Mouse (Mus musculus): ENCODE data around the gene Irf2bp2. TPM values are rescaled to one million over a fixed set of nuclear protein-coding genes. Genes with fewer than 3 reads are reported as not detected.

The Irf2bp2 gene
- total and polyA plus RNA-seq, 2 experiments from 2014 or later: 10.2 to 91.5 TPM

DNA sequence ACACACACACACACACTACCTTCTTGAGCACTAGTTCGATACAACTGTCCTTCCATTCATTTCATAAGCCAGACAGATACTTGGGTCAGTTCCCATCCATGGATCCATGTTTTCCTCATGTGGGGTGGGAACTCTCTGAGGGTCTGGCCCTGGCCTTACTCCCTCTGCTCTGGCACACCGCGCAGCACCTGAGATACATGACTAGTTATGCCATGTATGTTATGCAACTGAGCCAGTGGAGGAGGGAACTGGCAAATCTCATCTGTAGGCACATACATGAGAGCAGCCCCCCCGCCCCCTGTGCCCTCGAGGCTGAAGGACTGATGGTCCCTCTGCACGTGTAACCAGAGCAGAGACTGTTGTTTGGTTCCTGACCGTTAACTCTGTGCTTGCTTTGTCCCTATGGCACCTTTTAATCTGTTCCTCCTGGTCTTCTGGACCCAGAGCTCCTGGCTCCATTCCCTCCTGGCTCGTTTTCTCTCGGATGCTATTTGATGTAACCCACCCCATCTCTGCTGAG is 23.2 kb downstream of the Irf2bp2 start:
- H3K36me3 ChIP-seq (ENCODE audit: insufficient read depth, low read length): no peaks in the 10 kb centered on the region
- no peak overlapping the region for H3K27ac ChIP-seq
- 53% methylated on average over 9 of the region's 9 CpGs for WGBS
- no peak for ATAC-seq
- no peak for DNase-seq (ENCODE audit: low spot score)
- H3K4me3 ChIP-seq (ENCODE audit: low read length): no peak overlapping the region
- no peaks in the 10 kb centered on the region for H3K9me3 ChIP-seq (ENCODE audit: low read length)
- H3K9ac ChIP-seq (replicated peaks; ENCODE audit: low read length): no peak overlapping the region
- no peak overlapping the region for H3K4me2 ChIP-seq (ENCODE audit: low read depth, low read length)
- peaks cover 10% of the 10 kb centered on the region; the same call in 1 of the 2 replicates for H3K4me1 ChIP-seq (ENCODE audit: insufficient read depth, low read length)
- TF ChIP-seq CTCF (IDR thresholded peaks at IDR 0.05; ENCODE audit: low read depth): no peak
- H3K27me3 ChIP-seq (ENCODE audit: insufficient read depth, low read length): no peaks in the 10 kb centered on the region

DNA sequence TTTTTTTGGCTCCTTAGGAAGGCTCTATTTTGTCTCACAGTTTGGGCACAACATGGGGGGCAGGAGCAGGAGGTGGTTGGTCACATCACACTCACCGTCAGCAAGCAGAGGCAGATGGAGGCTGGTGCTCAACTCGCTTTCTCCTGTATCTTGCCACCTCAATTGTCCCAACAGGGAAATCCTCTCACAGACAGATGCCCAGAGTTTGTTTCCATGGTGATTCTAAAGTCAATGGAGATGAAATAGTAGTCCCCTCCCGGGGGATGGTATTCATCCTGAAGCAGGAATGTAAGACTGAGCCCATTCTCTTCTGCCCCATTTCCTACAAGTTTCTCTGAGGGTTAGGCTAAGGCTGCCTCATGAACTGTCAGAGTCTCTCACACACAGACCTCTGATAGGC is 23.7 kb downstream of the Irf2bp2 start:
- ATAC-seq (no peak), DNase-seq (ENCODE audit: low spot score) (peak; percentile 48)
- no peaks in the 10 kb centered on the region for H3K27me3 ChIP-seq (ENCODE audit: insufficient read depth, low read length)
- no peak overlapping the region for H3K9ac ChIP-seq (replicated peaks; ENCODE audit: low read length)
- no peak overlapping the region for H3K27ac ChIP-seq
- no peak overlapping the region for H3K4me2 ChIP-seq (ENCODE audit: low read depth, low read length)
- no peaks in the 10 kb centered on the region for H3K9me3 ChIP-seq (ENCODE audit: low read length)
- H3K36me3 ChIP-seq (ENCODE audit: insufficient read depth, low read length): no peaks in the 10 kb centered on the region
- H3K4me1 ChIP-seq (ENCODE audit: insufficient read depth, low read length): peaks cover 10% of the 10 kb centered on the region; the same call in 1 of the 2 replicates
- H3K4me3 ChIP-seq (ENCODE audit: low read length): no peak overlapping the region
- no peak for TF ChIP-seq CTCF (IDR thresholded peaks at IDR 0.05; ENCODE audit: low read depth)
- 32% methylated on average over 3 of the region's 3 CpGs for WGBS

DNA sequence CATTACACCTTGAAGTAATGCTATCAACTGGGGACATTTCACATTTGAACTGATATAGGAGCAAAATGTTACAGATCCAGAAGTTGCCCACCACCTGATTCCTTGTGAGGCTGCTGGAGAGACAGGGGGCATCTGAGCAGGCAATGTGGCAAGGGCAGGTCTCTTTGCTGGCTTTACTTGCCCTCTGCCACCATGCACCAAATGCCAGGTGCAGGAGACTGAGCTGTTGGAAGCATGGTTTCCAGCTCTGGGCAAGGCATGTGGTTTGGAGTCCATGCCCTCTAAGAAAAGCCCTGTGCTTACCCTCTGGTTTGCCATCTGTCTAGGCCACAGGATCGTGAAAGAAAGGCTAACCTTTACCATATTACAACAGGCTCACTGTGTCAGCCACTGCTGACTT is 24.1 kb downstream of the Irf2bp2 start:
- H3K9ac ChIP-seq (replicated peaks; ENCODE audit: low read length): no peak overlapping the region

GRCm38 (mm10) chr8:126567674-126568073 is 26.1 kb downstream of the Irf2bp2 start:
- Histone ChIP-seq H3K9ac (replicated peaks; ENCODE audit: low read length) (no peak overlapping the region), H3K27ac (0 out of 2 replicates have a peak overlapping the region, but pooled peaks have one; percentile 62), H3K27me3 (ENCODE audit: insufficient read depth, low read length) (no peaks in the 10 kb centered on the region), H3K9me3 (ENCODE audit: low read length) (no peaks in the 10 kb centered on the region), H3K36me3 (ENCODE audit: insufficient read depth, low read length) (no peaks in the 10 kb centered on the region), H3K4me3 (ENCODE audit: low read length) (no peak overlapping the region), H3K4me1 (ENCODE audit: insufficient read depth, low read length) (peaks cover 10% of the 10 kb centered on the region; the same call in 1 of the 2 replicates), H3K4me2 (ENCODE audit: low read depth, low read length) (no peak overlapping the region)
- WGBS: 56% methylated on average over 2 of the region's 2 CpGs
- DNase-seq (ENCODE audit: low spot score) (no peak), ATAC-seq (no peak)
- no peak for TF ChIP-seq CTCF (IDR thresholded peaks at IDR 0.05; ENCODE audit: low read depth)

More for the DNA sequence above, 24.1 kb downstream of the Irf2bp2 start:
- no peaks in the 10 kb centered on the region for H3K27me3 ChIP-seq (ENCODE audit: insufficient read depth, low read length)
- no peak for TF ChIP-seq CTCF (IDR thresholded peaks at IDR 0.05; ENCODE audit: low read depth)
- no peaks in the 10 kb centered on the region for H3K9me3 ChIP-seq (ENCODE audit: low read length)
- DNase-seq (ENCODE audit: low spot score) (no peak), ATAC-seq (no peak)
- H3K4me2 ChIP-seq (ENCODE audit: low read depth, low read length): no peak overlapping the region
- WGBS: 16% methylated on average over 1 of the region's 1 CpGs
- H3K4me3 ChIP-seq (ENCODE audit: low read length): no peak overlapping the region
- no peaks in the 10 kb centered on the region for H3K36me3 ChIP-seq (ENCODE audit: insufficient read depth, low read length)
- H3K27ac ChIP-seq: no peak overlapping the region
- peaks cover 10% of the 10 kb centered on the region; the same call in 1 of the 2 replicates for H3K4me1 ChIP-seq (ENCODE audit: insufficient read depth, low read length)

- H3K4me2 ChIP-seq (ENCODE audit: low read depth, low read length): 0 out of 2 replicates have a peak overlapping the region, but pooled peaks have one; percentile 5
- peak; percentile 77 for DNase-seq (ENCODE audit: low spot score)
These were observed 27.2 kb downstream of the Irf2bp2 start for GRCm38 (mm10) chr8:126566446-126567062.

GRCm38 (mm10) chr8:126565954-126566445 is 27.8 kb downstream of the Irf2bp2 start:
- H3K27me3 ChIP-seq (ENCODE audit: insufficient read depth, low read length): no peaks in the 10 kb centered on the region
- DNase-seq (ENCODE audit: low spot score) (no peak), ATAC-seq (no peak)
- 42% methylated on average over 6 of the region's 6 CpGs for WGBS
- TF ChIP-seq CTCF (IDR thresholded peaks at IDR 0.05; ENCODE audit: low read depth): no peak
- H3K4me3 ChIP-seq (ENCODE audit: low read length): no peak overlapping the region
- H3K9ac ChIP-seq (replicated peaks; ENCODE audit: low read length): no peak overlapping the region
- H3K4me1 ChIP-seq (ENCODE audit: insufficient read depth, low read length): peaks cover 10% of the 10 kb centered on the region; the same call in 1 of the 2 replicates
- H3K9me3 ChIP-seq (ENCODE audit: low read length): no peaks in the 10 kb centered on the region
- H3K36me3 ChIP-seq (ENCODE audit: insufficient read depth, low read length): no peaks in the 10 kb centered on the region
- H3K4me2 ChIP-seq (ENCODE audit: low read depth, low read length): 0 out of 2 replicates have a peak overlapping the region, but pooled peaks have one; percentile 5
- H3K27ac ChIP-seq: peak overlapping the region; percentile 62

More at GRCm38 (mm10) chr8:126566446-126567062, 27.2 kb downstream of the Irf2bp2 start:
- 5% methylated on average over 14 of the region's 14 CpGs for WGBS
- Histone ChIP-seq H3K9ac (replicated peaks; ENCODE audit: low read length) (no peak overlapping the region; the same call in 1 of the 2 replicates), H3K4me3 (ENCODE audit: low read length) (no peak overlapping the region), H3K27me3 (ENCODE audit: insufficient read depth, low read length) (no peaks in the 10 kb centered on the region), H3K4me1 (ENCODE audit: insufficient read depth, low read length) (peaks cover 10% of the 10 kb centered on the region; the same call in 1 of the 2 replicates), H3K9me3 (ENCODE audit: low read length) (no peaks in the 10 kb centered on the region), H3K36me3 (ENCODE audit: insufficient read depth, low read length) (no peaks in the 10 kb centered on the region), H3K27ac (peak overlapping the region; percentile 62)
- no peak for TF ChIP-seq CTCF (IDR thresholded peaks at IDR 0.05; ENCODE audit: low read depth)
- ATAC-seq: peak; percentile 88
